Mouse (Mus musculus) embryonic facial prominence, embryonic 11.5 days (tissue): ENCODE measurements at regions not wholly inside any gene's neighbourhood (a gene's known extent, or its start where the extent isn't known, plus 50 kb on each side); places are given as distances from the start of the nearest gene placed in this dataset.

ENCODE experiments used
- ATAC-seq: fragments of 200-750 bp; cut with Nextera tagmentation; replicated peaks from 2 replicates; pipeline ENCODE4 v1.8.0; 2017; ENCODE audit warnings: low read depth; ENCODE audit not compliant: insufficient number of reproducible peaks, low FRiP score, low TSS enrichment
- DNase-seq: peaks from one replicate; pipeline ENCODE4 v3.0.0-alpha.2; 2015; ENCODE audit warnings: low spot score
- H3K27ac ChIP-seq: fragments of 300-500 bp; sonication (generic); replicated peaks from 2 replicates; pipeline ENCODE4 v1.5.1; 2014; ENCODE audit warnings: mild to moderate bottlenecking, low read depth, low read length, control low read depth
- H3K27me3 ChIP-seq: fragments of 300-500 bp; sonication (generic); 2 replicates; pipeline ENCODE4 v1.6.1; 2014; ENCODE audit warnings: mild to moderate bottlenecking, low read length, moderate library complexity, mixed read lengths; ENCODE audit not compliant: control insufficient read depth, insufficient read depth
- H3K36me3 ChIP-seq: fragments of 300-500 bp; sonication (generic); replicated peaks from 2 replicates; pipeline ENCODE4 v1.6.1; 2014; ENCODE audit warnings: low read depth, mild to moderate bottlenecking, low read length, moderate library complexity, mixed read lengths; ENCODE audit not compliant: control insufficient read depth, insufficient read depth
- H3K4me1 ChIP-seq: fragments of 300-500 bp; sonication (generic); 2 replicates; pipeline ENCODE4 v1.6.1; 2014; ENCODE audit warnings: low read length, mixed read lengths; ENCODE audit not compliant: control insufficient read depth, insufficient read depth
- H3K4me2 ChIP-seq: fragments of 300-500 bp; sonication (generic); 2 replicates; pipeline ENCODE4 v1.6.1; 2014; ENCODE audit warnings: low read depth, mild to moderate bottlenecking, control low read depth, low read length, moderate library complexity
- H3K4me3 ChIP-seq: fragments of 300-500 bp; sonication (generic); 2 replicates; pipeline ENCODE4 v1.5.1; 2014; ENCODE audit warnings: low read depth, low read length, control low read depth
- H3K9ac ChIP-seq: fragments of 300-500 bp; sonication (generic); replicated peaks from 2 replicates; pipeline ENCODE4 v1.6.1; 2014; ENCODE audit warnings: mild to moderate bottlenecking, control low read depth, low read length
- H3K9me3 ChIP-seq: fragments of 300-500 bp; sonication (generic); replicated peaks from 2 replicates; pipeline ENCODE4 v1.6.1; 2016; ENCODE audit warnings: mild to moderate bottlenecking, low read length, inconsistent platforms, mixed read lengths; ENCODE audit not compliant: control insufficient read depth
- WGBS: fragments of 180-500 bp; shearing (Covaris S2); extraction: QIAGEN DNeasy Blood & Tissue Kit; methylation state at CpG from one replicate; pipeline ENCODE4 v1.1.7; 2014; 5-methylcytosine and 5-hydroxymethylcytosine counted together

- Histone ChIP-seq H3K4me2 (no peak overlapping the region), H3K9me3 (no peaks in the 10 kb centered on the region), H3K27ac (no peak overlapping the region), H3K9ac (no peak overlapping the region), H3K27me3 (no peaks in the 10 kb centered on the region), H3K4me1 (no peaks in the 10 kb centered on the region), H3K36me3 (no peaks in the 10 kb centered on the region), H3K4me3 (no peak overlapping the region)
- ATAC-seq: no peak
- 60% methylated on average over 3 of the region's 3 CpGs for WGBS
- DNase-seq: no peak
Observed at GRCm38 (mm10) chr6:107389892-107390291, 139.7 kb upstream of the Lrrn1 start.

- H3K27me3 ChIP-seq: no peaks in the 10 kb centered on the region
- DNase-seq: no peak
Observed at GRCm38 (mm10) chr6:107394611-107395010, 135.0 kb upstream of the Lrrn1 start.

GRCm38 (mm10) chr6:107415766-107416165 lies 113.8 kb upstream of the Lrrn1 start:
- ATAC-seq (no peak), DNase-seq (peak; percentile 80)
- Histone ChIP-seq H3K9me3 (no peaks in the 10 kb centered on the region), H3K36me3 (no peaks in the 10 kb centered on the region), H3K9ac (no peak overlapping the region), H3K27ac (no peak overlapping the region), H3K4me2 (no peak overlapping the region), H3K4me3 (no peak overlapping the region), H3K27me3 (no peaks in the 10 kb centered on the region), H3K4me1 (no peaks in the 10 kb centered on the region)
- 75% methylated on average over 4 of the region's 4 CpGs for WGBS

More at GRCm38 (mm10) chr6:107394611-107395010, 135.0 kb upstream of the Lrrn1 start:
- H3K4me3 ChIP-seq: no peak overlapping the region
- ATAC-seq: no peak
- H3K9me3 ChIP-seq: no peaks in the 10 kb centered on the region
- 86% methylated on average over 2 of the region's 2 CpGs for WGBS
- no peak overlapping the region for H3K27ac ChIP-seq
- no peaks in the 10 kb centered on the region for H3K36me3 ChIP-seq
- no peak overlapping the region for H3K4me2 ChIP-seq
- H3K9ac ChIP-seq: no peak overlapping the region
- H3K4me1 ChIP-seq: no peaks in the 10 kb centered on the region

GRCm38 (mm10) chr6:107422091-107422490 lies 107.5 kb upstream of the Lrrn1 start:
- 49% methylated on average over 3 of the region's 3 CpGs for WGBS
- H3K4me1 ChIP-seq: no peaks in the 10 kb centered on the region

GRCm38 (mm10) chr6:107426529-107426928 lies 103.0 kb upstream of the Lrrn1 start:
- H3K4me2 ChIP-seq: no peak overlapping the region
- no peak overlapping the region for H3K4me3 ChIP-seq

More at GRCm38 (mm10) chr6:107422091-107422490, 107.5 kb upstream of the Lrrn1 start:
- Histone ChIP-seq H3K27me3 (no peaks in the 10 kb centered on the region), H3K27ac (no peak overlapping the region), H3K9me3 (no peaks in the 10 kb centered on the region), H3K4me3 (no peak overlapping the region), H3K4me2 (no peak overlapping the region), H3K9ac (no peak overlapping the region), H3K36me3 (no peaks in the 10 kb centered on the region)
- ATAC-seq (no peak), DNase-seq (no peak)

GRCm38 (mm10) chr6:107431033-107431432 lies 98.5 kb upstream of the Lrrn1 start:
- DNase-seq: no peak
- Histone ChIP-seq H3K36me3 (no peaks in the 10 kb centered on the region), H3K4me1 (no peaks in the 10 kb centered on the region), H3K9me3 (no peaks in the 10 kb centered on the region), H3K9ac (no peak overlapping the region), H3K4me2 (no peak overlapping the region), H3K4me3 (no peak overlapping the region), H3K27me3 (no peaks in the 10 kb centered on the region), H3K27ac (no peak overlapping the region)
- ATAC-seq: no peak
- WGBS: 82% methylated on average over 4 of the region's 4 CpGs

More at GRCm38 (mm10) chr6:107426529-107426928, 103.0 kb upstream of the Lrrn1 start:
- ATAC-seq (no peak), DNase-seq (no peak)
- Histone ChIP-seq H3K9ac (no peak overlapping the region), H3K9me3 (no peaks in the 10 kb centered on the region), H3K27ac (no peak overlapping the region), H3K36me3 (no peaks in the 10 kb centered on the region), H3K4me1 (no peaks in the 10 kb centered on the region), H3K27me3 (no peaks in the 10 kb centered on the region)
- WGBS: 85% methylated on average over 3 of the region's 3 CpGs

- no peak for DNase-seq
Observed at GRCm38 (mm10) chr6:107442058-107442457, 87.5 kb upstream of the Lrrn1 start.

GRCm38 (mm10) chr6:107444336-107444735 lies 85.2 kb upstream of the Lrrn1 start:
- Histone ChIP-seq H3K27ac (no peak overlapping the region), H3K9me3 (no peaks in the 10 kb centered on the region), H3K9ac (no peak overlapping the region), H3K36me3 (no peaks in the 10 kb centered on the region), H3K4me1 (no peaks in the 10 kb centered on the region), H3K4me3 (no peak overlapping the region), H3K27me3 (no peaks in the 10 kb centered on the region), H3K4me2 (no peak overlapping the region)
- 87% methylated on average over 3 of the region's 3 CpGs for WGBS
- DNase-seq: no peak
- no peak for ATAC-seq

More at GRCm38 (mm10) chr6:107442058-107442457, 87.5 kb upstream of the Lrrn1 start:
- H3K4me2 ChIP-seq: no peak overlapping the region
- H3K27ac ChIP-seq: no peak overlapping the region
- no peaks in the 10 kb centered on the region for H3K4me1 ChIP-seq
- H3K27me3 ChIP-seq: no peaks in the 10 kb centered on the region
- no peak overlapping the region for H3K4me3 ChIP-seq
- WGBS: 84% methylated on average over 1 of the region's 1 CpGs
- H3K9ac ChIP-seq: no peak overlapping the region
- no peak for ATAC-seq
- no peaks in the 10 kb centered on the region for H3K36me3 ChIP-seq
- H3K9me3 ChIP-seq: no peaks in the 10 kb centered on the region
